In genomic region chr15:103301046-103301445, GRCm38 (mm10) we compare ENCODE assay signal across 12 mouse cellular contexts. TPM values are rescaled to one million over a fixed set of nuclear protein-coding genes. Genes with fewer than 3 reads are reported as not detected.
DNase-seq lines count a peak whose midpoint lies in the region; ATAC-seq and TF ChIP-seq lines count a peak whose summit lies in the region.
"Had no signal": no experiment of that assay in that cellular context is flagged by ENCODE, and none has a peak within 500 bp of the region (broad histone marks: within the 10 kb centered on the region; RNA-seq: fewer than 3 reads in every experiment).

No protein-coding gene starts in this region.

- peaks cover 20% of the 10 kb centered on the region for H3K4me1 ChIP-seq in cortical plate, adult 2 months (ENCODE audit: control insufficient read depth, insufficient read depth, low read length)
- H3K4me1 ChIP-seq in heart, postnatal 0 days (ENCODE audit: control insufficient read depth, insufficient read depth), result peaks cover 12% of the 10 kb centered on the region
- H3K4me1 ChIP-seq in midbrain, embryonic 13.5 days (replicated peaks), result peaks cover 93% of the 10 kb centered on the region

- DNase-seq in heart, adult 11 months, result peak; percentile 94
- no peak for DNase-seq in heart, adult 9 months (ENCODE audit: low spot score in 2 of 2)
- DNase-seq in heart, postnatal 0 days (ENCODE audit: low spot score), result no peak
- DNase-seq in frontal cortex, adult 2 months (ENCODE audit: extremely low spot score in 1 of 2, low spot score in 1 of 2), result no peak
- no peak for DNase-seq in adrenal gland, adult (ENCODE audit: inconsistent age in 2 of 2, low spot score in 1 of 2)
- DNase-seq in layer of hippocampus, postnatal 25 days (ENCODE audit: extremely low spot score in 1 of 2, low spot score in 1 of 2), result no peak
- DNase-seq: adrenal gland, postnatal 25 days had no signal

- TF ChIP-seq POLR2A in cortical plate, adult 2 months (IDR thresholded peaks at IDR 0.05; ENCODE audit: extremely low read depth, insufficient read depth, low read length), result no peak

- H3K4me2 ChIP-seq in heart, postnatal 0 days (ENCODE audit: low read depth, low read length), result no peak overlapping the region
- peak overlapping the region; percentile 58 for H3K4me2 ChIP-seq in midbrain, embryonic 13.5 days (replicated peaks)

- H3K27ac ChIP-seq in cortical plate, adult 2 months (ENCODE audit: insufficient read depth, low read length), result peak overlapping the region; percentile 69; the same call in 1 of the 2 replicates
- H3K27ac ChIP-seq in heart, postnatal 0 days (ENCODE audit: low read depth), result peak overlapping the region; percentile 22; the same call in 1 of the 2 replicates
- H3K27ac ChIP-seq in midbrain, embryonic 13.5 days, result peak overlapping the region; percentile 99

- no peak for ATAC-seq in heart, postnatal 0 days (ENCODE audit: insufficient read depth, low read depth)
- ATAC-seq in midbrain, embryonic 13.5 days, result no peak

- TF ChIP-seq CTCF in cortical plate, adult 2 months (IDR thresholded peaks at IDR 0.05; ENCODE audit: extremely low read depth, insufficient read depth, low read length), result no peak
- no peak for TF ChIP-seq CTCF in heart, postnatal 0 days (IDR thresholded peaks at IDR 0.05; ENCODE audit: low read depth)

- H3K4me3 ChIP-seq in cortical plate, adult 2 months (ENCODE audit: insufficient read depth, low read length), result no peak overlapping the region
- no peak overlapping the region for H3K4me3 ChIP-seq in heart, postnatal 0 days (ENCODE audit: low read depth, low read length)
- H3K4me3 ChIP-seq in midbrain, embryonic 13.5 days (replicated peaks), result no peak overlapping the region
- H3K4me3 ChIP-seq: megakaryocyte, embryonic 14.5 days had no signal

- no peak overlapping the region for H3K9ac ChIP-seq in heart, postnatal 0 days (replicated peaks; ENCODE audit: low read depth, low read length)
- H3K9ac ChIP-seq in midbrain, embryonic 13.5 days (replicated peaks), result peak overlapping the region; percentile 69

- no peaks in the 10 kb centered on the region for H3K27me3 ChIP-seq in heart, postnatal 0 days (ENCODE audit: control insufficient read depth, insufficient read depth, low read length)
- no peaks in the 10 kb centered on the region for H3K27me3 ChIP-seq in midbrain, embryonic 13.5 days

- TF ChIP-seq EP300 in heart, postnatal 0 days (IDR thresholded peaks at IDR 0.05; ENCODE audit: low read depth), result no peak

- peaks cover 33% of the 10 kb centered on the region for H3K36me3 ChIP-seq in heart, postnatal 0 days (replicated peaks; ENCODE audit: control insufficient read depth, insufficient read depth, low read length)
- H3K36me3 ChIP-seq in midbrain, embryonic 13.5 days, result peaks cover 12% of the 10 kb centered on the region

- no peaks in the 10 kb centered on the region for H3K9me3 ChIP-seq in heart, postnatal 0 days (replicated peaks; ENCODE audit: control insufficient read depth, low read length)
- no peaks in the 10 kb centered on the region for H3K9me3 ChIP-seq in midbrain, embryonic 13.5 days
- H3K9me3 ChIP-seq: megakaryocyte, embryonic 14.5 days had no signal

- 59% methylated on average over 2 of the region's 2 CpGs for WGBS in heart, postnatal 0 days
- WGBS in midbrain, embryonic 13.5 days, result 16% methylated on average over 2 of the region's 2 CpGs

RNA-seq across cellular contexts. Expression of gene Gpr84, which starts 9.4 kb away (rescaled TPM):
- 0.98 and 1.2 TPM in 2 replicates for polyA plus RNA-seq in cortical plate, adult 2 months (2012; rRNA removed)
- not detected in 2 replicates for total RNA-seq in heart, postnatal 0 days (2014; rRNA removed; ENCODE audit: low replicate concordance)
- 0.10 TPM in 1 of 2 replicates, not detected in the other for polyA plus RNA-seq in heart, postnatal 0 days (2015; fragmentation: Nextera tagmentation; extraction: Ambion mirVana)
- polyA plus RNA-seq in midbrain, embryonic 13.5 days (2015; fragmentation: Nextera tagmentation; extraction: Ambion mirVana), result 0.18 and 0.94 TPM in 2 replicates
- 1.3 and 1.5 TPM in 2 replicates for polyA plus RNA-seq in frontal cortex, adult 2 months (2012; rRNA removed)
- 1 to 10 TPM in 1 of 2 experiments, under 1 TPM in 1; 0.66 to 1.1 TPM for total RNA-seq in layer of hippocampus, postnatal 25 days (2021)
- total RNA-seq: adrenal gland, postnatal 25 days had no signal
- polyA plus RNA-seq: C2C12; heart, embryonic 16.5 days had no signal

RNA-seq across cellular contexts. Expression of gene Copz1, which starts 28.5 kb away (rescaled TPM):
- polyA plus RNA-seq in cortical plate, adult 2 months (2012; rRNA removed), result 140 and 148 TPM in 2 replicates
- 109 and 117 TPM in 2 replicates for total RNA-seq in heart, postnatal 0 days (2014; rRNA removed; ENCODE audit: low replicate concordance)
- 124 TPM in 2 replicates for polyA plus RNA-seq in heart, postnatal 0 days (2015; fragmentation: Nextera tagmentation; extraction: Ambion mirVana)
- polyA plus RNA-seq in midbrain, embryonic 13.5 days (2015; fragmentation: Nextera tagmentation; extraction: Ambion mirVana), result 218 and 221 TPM in 2 replicates
- 141 and 146 TPM in 2 replicates for polyA plus RNA-seq in frontal cortex, adult 2 months (2012; rRNA removed)
- 100 to 1,000 TPM; 101 to 105 TPM for total RNA-seq in layer of hippocampus, postnatal 25 days (2021)

RNA-seq across cellular contexts. Expression of gene Zfp385a, which starts 38.8 kb away (rescaled TPM):
- polyA plus RNA-seq in cortical plate, adult 2 months (2012; rRNA removed), result 42.3 and 45.2 TPM in 2 replicates
- total RNA-seq in heart, postnatal 0 days (2014; rRNA removed; ENCODE audit: low replicate concordance), result 5.4 and 7.9 TPM in 2 replicates
- polyA plus RNA-seq in heart, postnatal 0 days (2015; fragmentation: Nextera tagmentation; extraction: Ambion mirVana), result 4.5 and 5.5 TPM in 2 replicates
- 15.1 and 17.9 TPM in 2 replicates for polyA plus RNA-seq in midbrain, embryonic 13.5 days (2015; fragmentation: Nextera tagmentation; extraction: Ambion mirVana)
- 46.3 and 46.5 TPM in 2 replicates for polyA plus RNA-seq in frontal cortex, adult 2 months (2012; rRNA removed)
- total RNA-seq in layer of hippocampus, postnatal 25 days (2021), result 10 to 100 TPM; 40.7 to 45.0 TPM

RNA-seq across cellular contexts. Expression of gene Nfe2, which starts 42.8 kb away (rescaled TPM):
- polyA plus RNA-seq in cortical plate, adult 2 months (2012; rRNA removed), result 0.11 and 0.21 TPM in 2 replicates
- total RNA-seq in heart, postnatal 0 days (2014; rRNA removed; ENCODE audit: low replicate concordance), result 1.9 and 2.5 TPM in 2 replicates
- polyA plus RNA-seq in heart, postnatal 0 days (2015; fragmentation: Nextera tagmentation; extraction: Ambion mirVana), result 0.93 and 1.2 TPM in 2 replicates
- polyA plus RNA-seq in midbrain, embryonic 13.5 days (2015; fragmentation: Nextera tagmentation; extraction: Ambion mirVana), result 0.75 and 0.82 TPM in 2 replicates
- 0.48 TPM in 1 of 2 replicates, not detected in the other for polyA plus RNA-seq in frontal cortex, adult 2 months (2012; rRNA removed)
- total RNA-seq in layer of hippocampus, postnatal 25 days (2021), result not detected

Comparison
In these comparisons a context has a peak if more than half of its experiments do, and no peak if none do; other contexts are left out.
1. H3K27ac ChIP-seq: peak in every context shown above with its lines; median percentile 99 in midbrain, embryonic 13.5 days; 69 in cortical plate, adult 2 months; 22 in heart, postnatal 0 days.